Mouse (Mus musculus): ENCODE measurements at regions not wholly inside any gene's neighbourhood (a gene's known extent, or its start where the extent isn't known, plus 50 kb on each side); places are given as distances from the start of the nearest gene placed in this dataset.

- TF ChIP-seq CTCF (IDR thresholded peaks at IDR 0.05; ENCODE audit: low read depth) (no peak), EP300 (IDR thresholded peaks at IDR 0.05; ENCODE audit: low read depth) (no peak)
Observed at GRCm38 (mm10) chr1:159147788-159148497, 84.2 kb upstream of the Cop1 start.
